Mouse (Mus musculus): ENCODE data around the gene Ppm1l.

DNA sequence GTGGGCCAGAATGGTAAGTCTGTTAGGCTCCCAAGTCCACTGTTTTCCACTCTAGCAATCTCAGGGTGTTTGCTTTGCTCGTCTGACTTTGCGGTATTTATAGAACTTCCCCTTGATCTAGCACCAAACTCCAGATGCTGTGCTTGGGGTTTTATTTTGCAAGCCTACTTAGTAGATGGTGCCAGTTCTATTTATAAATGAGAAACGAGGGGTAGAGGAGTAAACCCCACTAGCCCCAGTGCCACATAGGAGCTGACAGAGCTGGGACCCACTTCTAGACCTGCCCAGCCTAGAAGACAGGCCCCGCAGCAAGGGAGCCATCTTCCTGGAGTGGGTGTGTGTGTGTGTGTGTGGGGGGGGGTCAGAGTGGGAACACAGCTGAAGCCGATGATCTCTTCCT, 130.3 kb downstream of the Ppm1l start:
- TF ChIP-seq POLR2A (IDR thresholded peaks at IDR 0.05; ENCODE audit: low read depth, low read length) (no peak), CTCF (IDR thresholded peaks at IDR 0.05; ENCODE audit: borderline replicate concordance, insufficient read depth, low read length) (no peak)
